Mouse (Mus musculus) ovary, postnatal 36 days (tissue): ENCODE measurements around the gene Rcsd1.

Experiments used
- DNase-seq: peaks from one replicate; pipeline ENCODE4 v3.0.0; 2022; ENCODE audit warnings: low spot score, mixed read lengths

Gene Rcsd1

GRCm38 (mm10) chr1:165625896-165626295 lies 83.7 kb downstream of the Rcsd1 start:
- no peak for DNase-seq

DNA sequence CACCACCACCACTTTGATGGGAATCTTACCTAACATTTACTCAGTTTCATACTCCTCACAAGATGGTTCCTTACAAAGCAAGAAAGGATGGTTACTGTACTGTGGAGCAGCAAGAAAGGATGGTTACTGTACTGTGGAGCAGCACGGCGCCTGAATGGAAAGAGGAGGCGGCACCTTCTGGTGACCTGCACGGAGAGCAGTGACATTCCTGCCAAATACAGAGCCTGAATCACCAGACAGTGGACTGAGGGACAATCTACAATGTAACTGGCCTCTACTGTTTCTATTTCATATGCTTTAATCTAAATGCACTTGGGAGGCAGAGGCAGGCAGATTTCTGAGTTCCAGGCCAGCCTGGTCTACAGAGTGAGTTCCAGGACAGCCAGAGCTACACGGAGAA lies 84.5 kb downstream of the Rcsd1 start:
- no peak for DNase-seq

DNA sequence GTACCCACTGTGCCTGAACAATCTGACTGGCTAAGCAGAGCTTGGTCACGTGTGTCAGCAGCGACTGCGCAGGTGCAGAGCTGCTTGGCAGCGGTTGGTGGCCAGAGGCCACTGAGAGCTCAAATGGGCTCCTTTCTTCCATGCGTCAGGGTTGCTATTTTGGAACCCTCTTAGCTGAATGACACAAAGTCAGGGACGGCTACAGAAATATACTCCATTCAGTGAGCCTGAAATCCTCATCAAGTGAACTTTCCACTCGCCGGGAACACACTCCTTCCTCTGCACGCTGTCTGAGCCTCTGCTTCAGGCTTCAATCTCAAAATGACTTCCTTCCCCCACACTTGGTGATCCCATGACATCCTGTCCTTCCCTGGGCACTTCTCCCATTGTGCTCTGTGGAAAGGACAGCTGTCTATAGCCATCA lies 91.3 kb downstream of the Rcsd1 start:
- DNase-seq = no peak

DNA sequence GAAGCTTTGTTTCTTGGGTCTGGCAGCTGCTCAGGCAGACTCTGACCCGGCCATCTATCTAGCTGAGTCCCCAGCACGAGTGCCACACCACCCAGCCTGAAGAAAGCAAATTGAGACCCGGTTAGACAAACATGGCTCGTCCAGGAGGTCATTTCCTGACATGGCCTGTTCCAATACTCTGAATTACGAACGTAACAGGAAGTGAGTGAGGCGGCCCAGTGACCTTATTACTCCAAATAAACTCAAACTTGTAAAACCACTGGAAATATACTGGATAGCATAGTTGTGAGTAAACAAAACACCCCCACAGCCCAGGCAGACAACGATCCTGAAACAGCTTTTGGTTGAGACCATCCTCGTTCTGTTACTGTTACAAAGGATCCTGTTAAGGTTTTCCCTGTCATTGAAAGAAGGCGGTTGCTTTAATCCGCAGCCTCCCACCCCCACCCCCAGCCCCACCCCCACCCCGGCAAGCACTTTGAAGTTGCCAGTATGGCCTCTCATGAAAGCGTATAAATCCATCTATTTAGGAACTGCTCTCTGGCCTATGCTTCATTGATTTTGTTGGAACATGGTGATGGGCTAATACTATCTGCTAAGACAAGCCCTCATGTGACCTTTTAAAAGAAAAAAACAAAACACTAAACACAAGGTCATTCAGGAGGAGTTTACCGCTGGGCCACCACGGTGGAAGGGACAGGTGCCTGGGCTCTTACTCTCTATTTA lies 92.2 kb downstream of the Rcsd1 start:
- DNase-seq = peak; percentile 15

- DNase-seq = no peak
Observed at GRCm38 (mm10) chr1:165616652-165617051, 92.9 kb downstream of the Rcsd1 start.

DNA sequence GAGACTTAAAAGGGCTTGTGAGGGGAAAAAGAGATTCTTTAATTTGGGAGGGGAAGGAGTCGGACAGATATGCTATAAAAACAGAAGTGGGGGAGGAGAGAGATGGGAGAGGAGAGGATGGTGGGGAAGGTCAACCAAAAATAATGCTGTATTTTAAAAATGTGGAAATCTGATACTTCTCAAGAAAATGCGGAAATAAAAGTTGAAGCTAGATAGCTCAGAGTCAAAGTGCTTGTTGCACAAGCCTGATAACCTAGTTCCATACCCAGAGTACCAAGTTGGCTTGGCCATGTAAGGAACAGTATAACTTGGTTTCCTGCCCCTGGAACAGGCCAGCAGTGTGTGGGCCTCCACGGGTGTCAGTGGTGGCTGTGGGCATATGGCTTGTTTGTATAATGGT lies 94.8 kb downstream of the Rcsd1 start:
- DNase-seq = no peak

DNA sequence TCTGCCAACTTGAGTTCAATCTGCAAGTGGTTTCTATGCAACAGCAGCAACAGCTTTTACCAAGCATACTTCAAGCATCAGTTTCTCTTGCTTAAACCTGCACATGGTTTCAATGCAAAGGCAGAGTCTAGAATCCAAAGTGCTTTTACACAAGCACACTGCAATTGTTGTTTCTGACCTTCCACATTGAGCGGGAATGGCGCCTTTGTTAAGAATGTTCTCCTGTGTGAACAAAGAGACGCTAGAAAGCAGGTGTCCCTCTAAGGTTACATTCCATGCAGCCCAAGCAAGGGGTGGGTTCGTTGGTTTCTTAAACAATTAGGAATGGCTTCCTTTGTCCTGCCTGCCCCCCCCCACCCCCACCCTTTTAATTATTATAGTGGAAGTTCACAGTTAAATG lies 95.6 kb downstream of the Rcsd1 start:
- DNase-seq = no peak

DNA sequence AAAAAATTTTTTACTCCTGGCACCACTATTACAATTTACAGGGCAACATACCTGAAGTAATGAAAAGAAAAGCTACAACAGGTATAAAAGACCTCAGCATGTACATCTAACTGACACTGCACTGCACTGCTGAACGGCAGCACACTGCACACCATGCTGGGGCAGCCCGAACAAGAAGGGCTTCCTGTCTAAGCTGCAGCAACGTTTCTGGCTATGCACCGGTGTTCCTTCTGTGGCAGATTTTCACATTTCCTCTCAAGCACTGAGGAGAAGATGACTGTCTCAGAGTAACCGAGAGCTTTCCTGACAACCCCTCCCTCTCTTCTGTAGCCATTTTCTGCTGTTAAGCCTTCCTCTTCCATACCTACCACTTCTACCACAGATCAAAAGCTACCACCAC lies 96.8 kb downstream of the Rcsd1 start:
- DNase-seq = no peak

- DNase-seq = no peak
Observed at GRCm38 (mm10) chr1:165610321-165610999, 99.1 kb downstream of the Rcsd1 start.

DNA sequence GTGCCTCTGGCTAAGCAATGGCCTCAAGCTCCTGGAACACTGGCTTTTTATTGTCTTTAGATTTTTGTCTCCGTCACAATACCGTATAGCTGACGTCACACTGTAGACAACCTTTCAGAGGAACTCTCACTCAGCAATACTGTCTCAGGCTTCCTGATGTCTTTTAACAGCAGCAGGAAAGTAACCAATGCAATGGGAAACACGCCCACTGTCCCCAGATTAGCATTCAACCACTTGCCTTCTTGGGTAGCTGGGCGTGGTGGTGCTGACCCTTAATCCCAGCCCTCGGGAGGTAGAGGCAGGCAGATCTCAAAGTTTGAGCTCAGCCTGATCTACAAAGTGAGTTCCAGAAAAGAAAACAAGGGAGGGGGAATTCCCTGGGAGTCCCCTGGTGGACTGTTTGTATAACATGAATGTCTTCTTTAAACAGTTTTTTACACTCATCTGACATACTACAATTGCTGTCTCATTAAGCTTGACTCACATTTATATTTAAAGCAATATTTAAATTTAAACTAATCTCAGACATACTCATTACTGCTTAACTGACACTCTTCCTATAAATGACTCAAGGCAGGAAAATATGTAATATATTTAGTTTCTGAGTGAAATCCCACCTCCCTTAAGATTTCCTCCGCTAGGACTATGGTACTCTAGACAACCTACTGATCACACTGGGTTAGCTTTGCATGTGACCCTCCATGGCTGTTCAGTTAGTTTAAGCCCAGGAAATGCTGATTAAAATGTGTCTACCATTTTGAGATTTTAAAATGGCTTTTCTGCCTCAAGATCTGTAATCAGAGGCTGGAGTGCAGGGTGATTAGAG lies 99.8 kb downstream of the Rcsd1 start:
- DNase-seq = no peak

GRCm38 (mm10) chr1:165608904-165609303 lies 100.7 kb downstream of the Rcsd1 start:
- no peak for DNase-seq

DNA sequence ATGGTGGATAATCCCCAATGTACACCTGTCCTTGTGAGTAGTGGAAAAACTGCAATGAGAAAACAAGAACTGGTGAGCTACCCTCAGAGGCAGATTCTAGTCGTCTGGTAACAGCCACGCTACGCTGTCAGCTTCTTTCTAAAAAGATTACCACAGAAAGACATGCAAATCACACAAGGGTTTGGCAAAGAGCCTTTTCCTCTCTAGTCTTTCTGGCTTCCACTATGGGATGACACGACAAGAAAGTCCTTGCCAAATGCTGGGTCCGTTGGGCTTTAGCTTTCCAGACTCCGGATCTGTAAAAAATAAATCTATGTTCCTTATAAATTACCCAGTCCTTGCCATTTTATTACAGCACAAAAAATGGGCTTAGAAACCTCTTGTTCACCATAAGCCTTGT lies 103.8 kb downstream of the Rcsd1 start:
- no peak for DNase-seq

GRCm38 (mm10) chr1:165605108-165605507 lies 104.4 kb downstream of the Rcsd1 start:
- no peak for DNase-seq

GRCm38 (mm10) chr1:165604203-165604602 lies 105.4 kb downstream of the Rcsd1 start:
- no peak for DNase-seq

DNA sequence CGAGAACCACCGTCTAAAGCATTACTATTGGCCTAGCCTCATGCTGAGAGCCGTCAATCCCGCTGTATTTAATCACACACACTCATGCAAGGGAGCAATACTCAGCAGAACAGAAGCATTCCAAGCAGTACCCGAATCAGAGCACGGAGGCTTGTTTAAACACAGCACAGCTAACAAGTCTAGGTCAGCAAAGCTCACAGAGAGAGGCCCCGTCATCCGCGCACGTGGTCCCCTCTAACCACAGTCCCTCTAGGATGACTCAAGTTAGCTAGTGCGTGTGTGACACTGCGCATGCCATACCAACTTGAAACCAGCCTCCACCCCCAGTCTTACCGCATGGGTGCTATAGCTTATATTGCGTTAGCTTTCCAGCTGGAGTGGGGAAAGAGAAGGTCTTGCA lies 106.3 kb downstream of the Rcsd1 start:
- DNase-seq = no peak

DNA sequence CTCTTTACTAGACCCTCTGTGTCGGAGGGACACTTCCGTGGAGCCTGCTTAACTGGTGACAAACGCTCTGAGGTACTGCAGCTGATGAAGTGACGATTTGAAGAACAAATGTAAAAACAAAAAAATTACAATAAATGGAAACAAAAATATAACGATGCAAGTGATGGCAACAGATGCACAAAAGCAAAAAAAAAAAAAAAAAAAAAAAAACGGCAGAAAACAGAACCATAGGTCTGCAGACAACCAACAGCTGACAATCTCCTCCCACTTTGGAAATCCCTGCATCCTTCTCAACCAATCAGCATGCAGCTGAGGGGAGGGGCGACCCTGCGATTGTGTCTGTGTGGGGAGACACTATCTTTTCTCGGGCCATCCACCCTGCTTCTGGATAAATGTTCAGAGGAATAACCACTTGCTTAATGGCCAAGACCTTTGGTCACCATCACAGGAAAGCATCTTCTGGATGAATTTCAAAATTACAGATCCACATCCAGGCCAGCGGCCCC lies 107.7 kb downstream of the Rcsd1 start:
- no peak for DNase-seq
